Mouse (Mus musculus) forebrain, postnatal 0 days (tissue): ENCODE results near the gene Fam207a. TPM values are rescaled to one million over a fixed set of nuclear protein-coding genes. Genes with fewer than 3 reads are reported as not detected.

Experiments used
- ATAC-seq: fragments of 200-750 bp; cut with Nextera tagmentation; 2 replicates; pipeline ENCODE4 v1.8.0; 2017; ENCODE audit warnings: mild to moderate bottlenecking, moderate library complexity
- DNase-seq: peaks from one replicate; pipeline ENCODE4 v3.0.0-alpha.2; 2015
- H3K27ac ChIP-seq: fragments of 300-500 bp; sonication (generic); 2 replicates; pipeline ENCODE4 v1.5.1; 2014; ENCODE audit warnings: low read depth, mild to moderate bottlenecking, antibody characterized with exemption, low read length, moderate library complexity, mixed read lengths
- H3K27me3 ChIP-seq: fragments of 300-500 bp; sonication (generic); 2 replicates; pipeline ENCODE4 v1.6.1; 2014; ENCODE audit warnings: mild to moderate bottlenecking, low read length, mixed read lengths; ENCODE audit not compliant: insufficient read depth
- H3K36me3 ChIP-seq: fragments of 300-500 bp; sonication (generic); 2 replicates; pipeline ENCODE4 v1.6.1; 2014; ENCODE audit warnings: mild to moderate bottlenecking, moderate library complexity; ENCODE audit not compliant: insufficient read depth
- H3K4me1 ChIP-seq: fragments of 300-500 bp; sonication (generic); 2 replicates; pipeline ENCODE4 v1.6.1; 2014; ENCODE audit warnings: antibody characterized with exemption; ENCODE audit not compliant: insufficient read depth
- H3K4me2 ChIP-seq: fragments of 300-500 bp; sonication (generic); 2 replicates; pipeline ENCODE4 v1.6.1; 2014; ENCODE audit warnings: low read depth, mild to moderate bottlenecking, moderate library complexity
- H3K4me3 ChIP-seq: fragments of 300-500 bp; sonication (generic); 2 replicates; pipeline ENCODE4 v1.5.1; 2014; ENCODE audit warnings: low read depth, low read length, mixed read lengths
- H3K9ac ChIP-seq: fragments of 300-500 bp; sonication (generic); 2 replicates; pipeline ENCODE4 v1.6.1; 2014; ENCODE audit warnings: mild to moderate bottlenecking
- H3K9me3 ChIP-seq: fragments of 300-500 bp; sonication (generic); 2 replicates; pipeline ENCODE4 v1.6.1; 2016; ENCODE audit warnings: low read length
- CTCF ChIP-seq: sonication (generic); IDR thresholded peaks from 2 replicates; pipeline ENCODE4 v1.5.1; 2016; ENCODE audit warnings: antibody characterized with exemption, control low read depth, low read depth
- WGBS: fragments of 180-500 bp; shearing (Covaris S2); extraction: QIAGEN DNeasy Blood & Tissue Kit; methylation state at CpG from one replicate; pipeline ENCODE4 v1.1.7; 2014; 5-methylcytosine and 5-hydroxymethylcytosine counted together
- polyA plus RNA-seq: library from polyadenylated mRNA; unstranded; fragments of >200 nt; fragmentation: Nextera tagmentation; extraction: Ambion mirVana; gene quantifications from 2 replicates; pipeline ENCODE4 v1.2.1, GENCODE M21; 2015
- total RNA-seq: library from RNA; depleted of rRNA; stranded (reverse); fragments of >200 nt; gene quantifications from 2 replicates; pipeline ENCODE4 v1.2.3, GENCODE M21; 2014

Gene Fam207a
- total and polyA plus RNA-seq, 2 experiments from 2014 or later = 34.9 to 42.2 TPM

DNA sequence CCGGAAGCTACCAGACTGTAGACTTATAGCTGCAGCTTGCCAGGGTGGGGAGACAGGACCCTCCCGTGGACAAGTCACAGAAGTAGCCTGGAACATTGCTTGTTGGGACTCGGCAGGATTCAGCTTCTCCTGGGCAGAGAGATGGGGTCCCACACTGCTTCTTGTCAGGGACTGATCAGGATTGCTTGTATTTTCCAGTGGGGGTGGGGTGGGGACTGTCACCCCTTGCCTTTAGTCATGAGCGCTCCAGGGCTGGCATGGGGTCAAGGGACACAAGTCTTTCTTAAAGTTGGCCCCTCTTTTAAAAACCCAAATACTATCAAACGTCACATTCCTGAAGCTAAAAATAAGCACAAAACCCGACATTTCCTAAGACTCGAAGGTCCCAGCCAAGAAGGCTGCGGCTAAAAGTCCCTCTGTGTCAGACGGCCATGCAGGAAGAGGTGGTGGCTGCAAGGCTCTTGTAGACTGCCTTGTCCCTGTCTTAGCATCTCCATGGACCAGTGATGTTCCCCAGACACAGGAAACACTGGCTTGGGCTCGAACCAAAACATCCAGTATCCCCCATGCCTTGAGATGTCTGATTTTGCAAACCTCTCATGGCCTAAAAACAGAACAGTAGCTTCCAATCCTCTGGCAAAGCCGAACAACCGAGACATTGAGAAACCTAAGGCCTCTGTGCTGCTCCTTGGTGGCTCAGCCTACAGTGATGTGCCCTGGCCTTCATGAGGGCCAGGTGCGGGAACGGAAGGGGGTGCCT is 60.2 kb downstream of the Fam207a start:
- WGBS = 84% methylated on average over 14 of the region's 14 CpGs
- Histone ChIP-seq H3K4me1 (no peaks in the 10 kb centered on the region), H3K9ac (no peak overlapping the region), H3K36me3 (no peaks in the 10 kb centered on the region), H3K4me2 (no peak overlapping the region), H3K4me3 (no peak overlapping the region), H3K27ac (no peak overlapping the region), H3K27me3 (no peaks in the 10 kb centered on the region), H3K9me3 (no peaks in the 10 kb centered on the region)
- no peak for DNase-seq
- TF ChIP-seq CTCF = no peak
- no peak for ATAC-seq

DNA sequence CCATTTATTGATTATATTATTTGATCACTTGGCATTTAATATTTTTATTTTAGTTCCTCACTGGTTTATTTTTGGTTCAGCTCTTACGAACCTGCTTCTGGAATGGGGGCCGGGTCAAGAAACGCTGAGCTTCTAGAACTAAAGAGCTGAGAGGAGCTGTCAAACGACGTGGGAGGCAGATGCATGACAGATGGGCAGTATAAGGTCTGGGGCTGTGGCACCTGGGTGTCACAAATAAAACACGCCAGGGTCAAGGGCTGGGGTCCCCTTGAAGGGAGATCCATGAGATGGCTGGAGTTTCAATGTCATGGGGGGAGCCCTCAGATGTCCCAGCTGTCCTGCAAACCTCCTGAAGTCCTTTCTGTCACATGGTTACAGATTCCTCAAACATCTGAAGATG is 60.8 kb downstream of the Fam207a start:
- no peak overlapping the region for H3K4me2 ChIP-seq
- no peak for TF ChIP-seq CTCF
- WGBS = 87% methylated on average over 6 of the region's 6 CpGs
- no peaks in the 10 kb centered on the region for H3K9me3 ChIP-seq
- ATAC-seq (no peak), DNase-seq (no peak)
- H3K36me3 ChIP-seq = no peaks in the 10 kb centered on the region
- H3K27ac ChIP-seq = no peak overlapping the region
- no peaks in the 10 kb centered on the region for H3K27me3 ChIP-seq
- no peaks in the 10 kb centered on the region for H3K4me1 ChIP-seq
- no peak overlapping the region for H3K9ac ChIP-seq
- H3K4me3 ChIP-seq = no peak overlapping the region

DNA sequence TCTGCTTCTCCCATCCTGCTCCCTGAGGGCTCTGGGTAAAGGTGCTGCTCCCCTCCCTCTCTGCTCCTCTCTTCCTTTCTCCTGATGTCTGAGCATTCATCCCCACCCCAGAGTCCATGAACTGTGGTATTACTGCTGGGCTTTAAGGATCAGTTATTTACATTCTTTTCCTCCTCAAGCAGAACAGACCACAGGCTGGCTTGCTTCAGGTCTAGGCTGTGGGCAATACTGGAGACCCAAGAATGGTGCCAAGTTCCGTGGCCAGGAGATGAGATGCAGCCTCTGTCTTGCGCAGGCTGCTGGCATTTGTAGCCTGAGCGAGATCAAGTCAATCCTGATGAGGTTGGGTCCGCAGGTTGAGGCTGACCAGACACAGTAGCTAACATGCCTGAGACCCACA is 63.8 kb downstream of the Fam207a start:
- Histone ChIP-seq H3K27me3 (no peaks in the 10 kb centered on the region), H3K4me3 (no peak overlapping the region), H3K36me3 (no peaks in the 10 kb centered on the region), H3K4me1 (no peaks in the 10 kb centered on the region), H3K27ac (no peak overlapping the region), H3K9ac (no peak overlapping the region), H3K9me3 (no peaks in the 10 kb centered on the region), H3K4me2 (no peak overlapping the region)
- ATAC-seq = no peak
- 94% methylated on average over 4 of the region's 4 CpGs for WGBS
- no peak for DNase-seq
- TF ChIP-seq CTCF = no peak

DNA sequence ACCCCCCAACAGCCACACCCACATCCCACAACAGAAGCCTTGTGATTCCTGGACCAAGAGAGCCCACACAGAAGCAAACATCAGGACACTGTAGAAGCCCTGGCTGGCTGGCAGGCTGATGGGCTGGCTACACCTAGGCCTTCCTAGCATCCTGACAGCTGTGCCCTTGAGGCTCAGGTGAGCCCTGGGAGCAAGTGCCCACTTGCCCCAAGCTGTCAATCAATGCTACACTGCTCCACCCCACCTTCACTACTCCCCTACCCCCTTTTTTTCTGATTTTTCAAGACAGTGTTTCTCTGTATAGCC is 65.5 kb downstream of the Fam207a start:
- Histone ChIP-seq H3K4me3 (no peak overlapping the region), H3K4me1 (no peaks in the 10 kb centered on the region), H3K4me2 (no peak overlapping the region), H3K27ac (no peak overlapping the region), H3K36me3 (no peaks in the 10 kb centered on the region), H3K27me3 (no peaks in the 10 kb centered on the region), H3K9ac (no peak overlapping the region), H3K9me3 (0 out of 2 replicates have a peak, but pooled peaks cover 3% of the 10 kb centered on the region)
- no peak for TF ChIP-seq CTCF
- DNase-seq (no peak), ATAC-seq (no peak)

DNA sequence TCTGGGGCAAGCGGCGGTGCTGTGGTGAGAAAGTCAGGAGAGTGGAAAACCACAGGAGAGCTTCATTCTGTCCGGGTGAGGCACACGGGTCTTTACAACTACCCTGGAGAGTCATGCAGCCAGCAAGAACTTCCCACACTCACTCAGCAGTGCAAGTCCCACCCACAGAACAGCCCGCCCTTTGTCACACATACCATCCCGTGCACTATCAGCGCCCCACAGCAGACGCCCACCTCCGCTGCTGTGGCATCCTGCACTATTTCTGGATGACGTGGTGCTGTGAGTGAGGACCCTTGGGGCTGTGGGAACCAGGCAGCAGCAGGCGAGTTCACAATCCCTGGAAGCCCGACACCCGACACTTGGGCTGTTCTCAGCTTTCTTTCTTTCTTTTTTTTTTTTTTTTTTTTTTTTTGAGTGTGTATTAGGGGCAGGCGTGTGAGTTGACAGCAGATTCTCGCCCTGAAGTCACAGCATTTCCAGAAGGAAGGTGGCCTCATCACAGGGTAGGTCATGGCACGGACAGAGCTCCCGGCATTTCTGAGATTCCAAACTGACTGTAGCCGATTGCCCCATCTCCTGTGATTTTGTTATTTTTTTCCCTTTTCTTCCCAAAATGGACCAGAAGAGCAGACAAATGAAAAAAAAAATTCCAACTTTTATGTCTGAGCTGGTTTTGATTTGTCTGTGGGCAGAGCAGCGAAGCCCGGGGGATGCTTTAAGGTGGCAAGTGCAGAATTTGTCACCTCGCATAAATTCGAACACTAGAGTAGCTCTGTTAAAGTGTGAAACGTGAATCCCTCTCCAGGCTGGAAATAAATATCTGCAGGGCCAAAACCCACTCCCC is 66.0 kb downstream of the Fam207a start:
- Histone ChIP-seq H3K27ac (no peak overlapping the region), H3K4me1 (no peaks in the 10 kb centered on the region), H3K27me3 (no peaks in the 10 kb centered on the region), H3K4me3 (no peak overlapping the region), H3K9me3 (0 out of 2 replicates have a peak, but pooled peaks cover 4% of the 10 kb centered on the region), H3K36me3 (no peaks in the 10 kb centered on the region), H3K4me2 (no peak overlapping the region), H3K9ac (no peak overlapping the region)
- DNase-seq (no peak), ATAC-seq (no peak)
- no peak for TF ChIP-seq CTCF
- WGBS = 48% methylated on average over 23 of the region's 23 CpGs

DNA sequence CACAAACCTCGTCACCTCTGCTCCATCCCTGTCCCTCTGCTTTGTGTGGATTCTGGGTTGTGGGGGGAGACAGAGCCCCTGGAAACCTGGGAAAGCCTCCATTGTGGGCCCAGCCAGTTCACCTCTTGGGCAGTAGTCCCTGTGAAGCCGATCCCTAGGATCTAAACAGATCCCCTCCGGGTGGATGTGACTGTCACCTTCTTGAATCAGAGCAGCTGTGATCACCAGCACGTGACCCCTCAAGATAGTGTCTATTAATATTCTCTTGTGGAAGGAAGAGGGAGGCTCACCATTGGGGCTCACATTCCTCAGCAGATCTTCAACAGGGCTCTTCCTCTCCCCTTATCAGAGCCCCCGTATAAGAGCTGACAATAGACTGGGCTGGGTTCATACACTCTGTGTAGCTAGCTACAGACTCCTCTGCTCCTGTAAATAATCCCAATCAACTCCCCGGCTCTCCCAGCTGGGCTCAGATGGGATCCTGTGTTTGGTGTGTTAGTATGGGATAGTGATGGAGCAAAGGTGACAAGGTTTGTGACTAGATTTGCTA is 66.8 kb downstream of the Fam207a start:
- 70% methylated on average over 6 of the region's 6 CpGs for WGBS
- Histone ChIP-seq H3K4me1 (no peaks in the 10 kb centered on the region), H3K27me3 (no peaks in the 10 kb centered on the region), H3K4me3 (no peak overlapping the region), H3K9ac (no peak overlapping the region), H3K27ac (no peak overlapping the region), H3K9me3 (0 out of 2 replicates have a peak, but pooled peaks cover 4% of the 10 kb centered on the region), H3K4me2 (no peak overlapping the region), H3K36me3 (no peaks in the 10 kb centered on the region)
- no peak for ATAC-seq
- DNase-seq = no peak
- TF ChIP-seq CTCF = no peak

DNA sequence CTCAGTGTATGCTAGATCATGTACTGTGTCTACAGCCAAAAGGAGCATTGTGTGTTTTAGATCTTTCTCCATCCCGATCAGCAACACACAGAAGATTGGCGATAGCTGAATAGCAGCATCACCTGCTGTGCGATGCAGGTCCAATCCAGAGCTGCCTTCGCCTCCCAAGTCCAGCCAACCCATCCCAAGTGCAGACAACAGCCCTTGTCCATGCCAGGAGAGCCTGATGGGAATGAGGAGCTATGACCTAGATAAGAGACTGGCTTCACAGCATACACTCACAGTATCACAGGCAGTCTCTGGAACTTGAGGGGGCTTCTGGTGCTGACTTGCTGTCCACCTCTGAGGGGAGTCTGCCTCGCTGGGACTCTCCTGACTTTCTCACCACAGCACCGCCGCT is 67.4 kb downstream of the Fam207a start:
- WGBS = 72% methylated on average over 7 of the region's 7 CpGs
- Histone ChIP-seq H3K4me3 (no peak overlapping the region), H3K27ac (no peak overlapping the region), H3K9me3 (0 out of 2 replicates have a peak, but pooled peaks cover 4% of the 10 kb centered on the region), H3K36me3 (no peaks in the 10 kb centered on the region), H3K27me3 (no peaks in the 10 kb centered on the region), H3K4me1 (no peaks in the 10 kb centered on the region), H3K9ac (no peak overlapping the region), H3K4me2 (no peak overlapping the region)
- no peak for TF ChIP-seq CTCF
- no peak for DNase-seq
- no peak; the same call in 1 of the 2 replicates for ATAC-seq
